Mouse (Mus musculus) liver, embryonic 14.5 days (tissue): ENCODE measurements around the gene Adam15. TPM values are rescaled to one million over a fixed set of nuclear protein-coding genes. Genes with fewer than 3 reads are reported as not detected.

Source experiments
- ATAC-seq: fragments of 200-750 bp; cut with Nextera tagmentation; 2 replicates; pipeline ENCODE4 v1.8.0; 2017; ENCODE audit warnings: moderate number of reproducible peaks, mild to moderate bottlenecking, moderate library complexity; ENCODE audit not compliant: insufficient read depth
- DNase-seq, 3 experiments: peaks; one replicate each; pipeline ENCODE4 v3.0.0-alpha.2; 2012 to 2013; ENCODE audit warnings: low read depth in 3 of 3, low spot score in 3 of 3
- H3K27ac ChIP-seq: fragments of 300-500 bp; sonication (generic); 2 replicates; pipeline ENCODE4 v1.5.1; 2014; ENCODE audit warnings: moderate library complexity, mild to moderate bottlenecking, control low read depth, inconsistent platforms
- H3K27me3 ChIP-seq: fragments of 300-500 bp; sonication (generic); 2 replicates; pipeline ENCODE4 v1.6.1; 2014; ENCODE audit warnings: mild to moderate bottlenecking, low read length, moderate library complexity; ENCODE audit not compliant: control insufficient read depth, insufficient read depth
- H3K36me3 ChIP-seq: fragments of 300-500 bp; sonication (generic); replicated peaks from 2 replicates; pipeline ENCODE4 v1.6.1; 2014; ENCODE audit warnings: low read depth; ENCODE audit not compliant: control insufficient read depth, insufficient read depth
- H3K4me1 ChIP-seq, 2 experiments: fragments of 200-500 bp in 1 of 2; fragments of 300-500 bp in 1 of 2; sonication (generic) in 1 of 2; replicated peaks; 2 replicates each; pipeline ENCODE4 v1.6.1; 2012 to 2014; ENCODE audit warnings: antibody characterized with exemption in 1 of 2, inconsistent platforms in 1 of 2, low read length in 1 of 2; ENCODE audit not compliant: control insufficient read depth in 2 of 2, insufficient read depth in 2 of 2
- H3K4me2 ChIP-seq: fragments of 300-500 bp; sonication (generic); 2 replicates; pipeline ENCODE4 v1.6.1; 2014; ENCODE audit warnings: low read depth, mild to moderate bottlenecking, control low read depth, moderate library complexity
- H3K4me3 ChIP-seq, 2 experiments: fragments of 200-500 bp in 1 of 2; fragments of 300-500 bp in 1 of 2; sonication (generic) in 1 of 2; 2 replicates each; pipeline ENCODE4 v1.5.1; 2012 to 2014; ENCODE audit warnings: low read depth in 2 of 2, low read length in 2 of 2, mild to moderate bottlenecking in 2 of 2, control low read depth in 1 of 2, inconsistent platforms in 1 of 2, moderate library complexity in 1 of 2; ENCODE audit not compliant: insufficient read depth in 1 of 2
- H3K9ac ChIP-seq: fragments of 300-500 bp; sonication (generic); replicated peaks from 2 replicates; pipeline ENCODE4 v1.6.1; 2014; ENCODE audit warnings: mild to moderate bottlenecking, control low read depth, moderate library complexity
- H3K9me3 ChIP-seq: fragments of 300-500 bp; sonication (generic); 2 replicates; pipeline ENCODE4 v1.6.1; 2016; ENCODE audit warnings: low read length, mixed read lengths; ENCODE audit not compliant: control insufficient read depth
- CTCF ChIP-seq: IDR thresholded peaks from 2 replicates; pipeline ENCODE4 v1.5.1; 2016; ENCODE audit warnings: antibody characterized with exemption, low read depth, control low read depth
- EP300 ChIP-seq: IDR thresholded peaks from 2 replicates; pipeline ENCODE4 v1.6.1; 2016; ENCODE audit warnings: antibody characterized with exemption, low read depth
- WGBS: fragments of 180-500 bp; shearing (Covaris S2); extraction: QIAGEN DNeasy Blood & Tissue Kit; methylation state at CpG from one replicate; pipeline ENCODE4 v1.1.7; 2014; ENCODE audit not compliant: insufficient replicate concordance; 5-methylcytosine and 5-hydroxymethylcytosine counted together
- polyA plus RNA-seq, 2 experiments: library from polyadenylated mRNA; depleted of rRNA in 1 of 2; stranded (reverse) in 1 of 2; unstranded in 1 of 2; fragments of >200 nt; fragmentation: Nextera tagmentation in 1 of 2; extraction: Ambion mirVana in 1 of 2; gene quantifications; 2 replicates each; pipeline versions ENCODE4 v1.2.1 to v1.2.3; 2012 to 2014

Gene Adam15
- polyA plus RNA-seq, 2 experiments, result 4.9 to 6.2 TPM

- TF ChIP-seq EP300 (no peak), CTCF (no peak)
These were observed 19.4 kb downstream of the Adam15 start for GRCm38 (mm10) chr3:89330346-89330745.

DNA sequence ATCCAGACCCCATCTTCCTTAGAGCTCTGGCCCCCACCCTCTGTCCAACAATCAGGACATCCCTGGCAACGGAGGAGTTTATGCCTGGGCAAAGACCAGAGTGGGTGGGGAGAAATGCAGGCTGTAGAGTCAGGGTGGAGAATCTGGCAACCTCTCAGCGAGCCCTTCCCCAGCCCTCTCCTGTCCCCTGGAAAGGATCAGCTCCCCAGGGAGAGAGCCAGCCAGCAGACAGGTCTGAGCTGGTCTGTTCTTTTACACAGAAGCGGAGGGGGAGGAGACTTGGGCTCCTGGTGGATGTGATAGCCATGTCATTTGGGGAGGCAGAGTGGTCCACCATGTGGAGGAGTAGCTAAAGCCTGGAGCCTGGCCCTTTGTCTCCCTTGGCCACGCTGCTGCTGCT is 21.2 kb downstream of the Adam15 start:
- no peak overlapping the region for H3K4me3 ChIP-seq
- H3K4me2 ChIP-seq, result no peak overlapping the region
- no peak overlapping the region for H3K27ac ChIP-seq
- DNase-seq (no peak), ATAC-seq (no peak)
- TF ChIP-seq EP300 (no peak), CTCF (no peak)
- H3K36me3 ChIP-seq, result no peaks in the 10 kb centered on the region
- peaks cover 13% of the 10 kb centered on the region for H3K27me3 ChIP-seq
- no peak overlapping the region for H3K9ac ChIP-seq
- 20% methylated on average over 4 of the region's 4 CpGs for WGBS
- H3K4me1 ChIP-seq, result 0 out of 4 replicates have a peak, but pooled peaks cover 0 to 1% of the 10 kb centered on the region in 2 experiments
- no peaks in the 10 kb centered on the region for H3K9me3 ChIP-seq

More at GRCm38 (mm10) chr3:89330346-89330745, 19.4 kb downstream of the Adam15 start:
- Histone ChIP-seq H3K4me3 (no peak overlapping the region), H3K36me3 (no peaks in the 10 kb centered on the region), H3K27me3 (peaks cover 5% of the 10 kb centered on the region), H3K4me2 (no peak overlapping the region), H3K27ac (no peak overlapping the region), H3K9me3 (no peaks in the 10 kb centered on the region), H3K4me1 (0 out of 4 replicates have a peak, but pooled peaks cover 0 to 1% of the 10 kb centered on the region in 2 experiments), H3K9ac (no peak overlapping the region)
- no peak for ATAC-seq
- WGBS, result 36% methylated on average over 3 of the region's 3 CpGs
- DNase-seq, result no peak

GRCm38 (mm10) chr3:89327371-89327870 is 22.4 kb downstream of the Adam15 start:
- Histone ChIP-seq H3K27me3 (peaks cover 25% of the 10 kb centered on the region), H3K27ac (no peak overlapping the region), H3K36me3 (no peaks in the 10 kb centered on the region), H3K9me3 (no peaks in the 10 kb centered on the region), H3K4me3 (no peak overlapping the region), H3K4me2 (no peak overlapping the region), H3K4me1 (0 out of 4 replicates have a peak, but pooled peaks cover 0 to 1% of the 10 kb centered on the region in 2 experiments), H3K9ac (no peak overlapping the region)
- no peak for TF ChIP-seq EP300
- TF ChIP-seq CTCF, result no peak
- DNase-seq (no peak), ATAC-seq (no peak)
- WGBS, result 55% methylated on average over 9 of the region's 9 CpGs

DNA sequence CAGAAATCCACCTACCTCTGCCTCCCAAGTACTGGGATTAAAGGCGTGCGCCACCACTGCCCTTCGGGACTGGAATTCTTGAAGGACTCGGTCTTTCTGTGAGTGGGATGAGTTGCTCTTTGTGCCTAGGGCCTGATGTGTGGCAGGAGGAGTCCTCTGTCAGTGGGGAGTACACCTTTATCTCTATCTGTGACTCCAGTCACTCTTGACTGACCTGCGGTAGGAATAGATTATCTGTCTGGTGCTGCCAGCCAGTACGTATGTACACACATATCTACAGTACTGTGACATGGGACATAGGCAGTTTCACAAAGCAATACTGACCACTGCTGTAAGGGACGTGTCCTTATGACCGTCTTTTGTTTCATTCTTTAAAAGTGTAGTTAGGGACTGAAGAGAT is 23.9 kb downstream of the Adam15 start:
- no peak for TF ChIP-seq CTCF
- no peak for TF ChIP-seq EP300
- WGBS, result 58% methylated on average over 8 of the region's 8 CpGs
- H3K9me3 ChIP-seq, result no peaks in the 10 kb centered on the region
- no peak overlapping the region for H3K27ac ChIP-seq
- H3K27me3 ChIP-seq, result peaks cover 40% of the 10 kb centered on the region
- no peaks in the 10 kb centered on the region for H3K36me3 ChIP-seq
- DNase-seq (no peak), ATAC-seq (no peak)
- H3K4me1 ChIP-seq, result 0 out of 4 replicates have a peak, but pooled peaks cover 0 to 1% of the 10 kb centered on the region in 2 experiments
- H3K4me2 ChIP-seq, result no peak overlapping the region
- no peak overlapping the region for H3K9ac ChIP-seq
- H3K4me3 ChIP-seq, result no peak overlapping the region

DNA sequence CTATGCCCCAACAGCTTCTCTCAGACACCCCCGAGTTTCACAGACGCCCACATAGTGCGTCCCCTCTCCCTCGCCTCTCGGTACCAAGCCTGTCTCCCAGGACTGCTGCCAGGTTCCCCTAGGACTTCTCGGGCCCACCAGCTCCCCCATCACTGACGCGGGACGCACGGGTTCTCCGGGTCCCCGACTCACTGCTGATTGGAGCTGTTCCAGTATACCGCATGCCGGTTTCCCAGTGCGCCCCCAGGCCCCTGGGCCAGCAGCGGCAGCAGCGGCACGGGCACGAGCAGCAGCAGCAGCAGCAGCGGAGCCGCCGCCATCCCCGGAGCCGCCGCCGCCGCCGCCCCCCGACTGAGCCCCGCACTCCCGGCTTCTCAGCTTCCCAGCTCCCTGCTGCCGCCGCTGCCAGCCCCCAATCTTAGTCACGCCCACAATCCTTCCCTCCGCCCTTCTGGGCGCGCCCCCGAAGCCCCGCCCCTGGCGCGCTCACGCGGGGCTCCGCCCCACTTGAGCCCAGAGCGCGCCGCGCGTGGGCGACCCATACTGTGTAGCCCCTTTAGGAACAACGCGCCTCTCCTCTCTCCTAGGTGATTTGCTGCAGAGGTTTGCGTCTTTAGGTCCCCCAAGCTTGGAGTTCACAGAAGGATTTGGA is 27.2 kb downstream of the Adam15 start, which contains the start of gene Efna3:
TSS of gene Efna3 (minus strand) at position 452 of the 652 bp plus-strand sequence.
- H3K9ac ChIP-seq, result no peak within 1 kb of the TSS
- TF ChIP-seq CTCF, result no peak
- TF ChIP-seq EP300, result no peak
- H3K27ac ChIP-seq, result no peak within 1 kb of the TSS
- H3K4me1 ChIP-seq, result peaks cover 0 to 1% of the 10 kb centered on the region in 2 experiments; a peak in 1 of 4 replicates
- H3K36me3 ChIP-seq, result no peaks in the 10 kb centered on the region
- no peaks in the 10 kb centered on the region for H3K9me3 ChIP-seq
- DNase-seq, result no peak
- peaks cover 67% of the 10 kb centered on the region for H3K27me3 ChIP-seq
- ATAC-seq, result peak; percentile 37; the same call in 1 of the 2 replicates
- peak within 1 kb of the TSS; percentile 55 for H3K4me2 ChIP-seq
- H3K4me3 ChIP-seq, result peak within 1 kb of the TSS; percentile 22 to 41; a peak in 3 of 4 replicates
- under 1% methylated on average over 53 of the region's 53 CpGs for WGBS
